23 mouse cellular contexts compared by ENCODE assay signal in the genomic region with DNA sequence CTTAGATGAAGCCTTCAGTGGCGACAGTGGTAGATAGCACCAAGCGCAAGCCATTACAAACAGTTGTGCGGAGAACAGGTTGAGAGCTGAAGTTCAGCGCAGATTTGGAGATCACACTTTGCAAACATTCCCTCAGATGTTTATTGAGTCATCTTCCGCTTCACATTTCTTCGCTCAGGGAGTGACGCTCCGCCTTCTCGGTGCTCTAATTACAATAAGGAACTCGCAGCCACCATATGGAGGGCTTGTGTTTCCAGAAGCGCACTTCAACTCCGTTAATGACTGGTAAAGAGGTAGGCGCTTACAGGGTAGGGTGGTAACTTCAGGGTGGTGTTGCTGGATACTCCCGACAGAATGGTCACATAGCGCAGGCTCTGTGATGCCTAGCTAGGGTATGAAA. TPM values are rescaled to one million over a fixed set of nuclear protein-coding genes. Genes with fewer than 3 reads are reported as not detected.
A peak's percentile ranks its signal among the peaks of the same experiment; 100 is the strongest.
DNase-seq lines count a peak whose midpoint lies in the region; ATAC-seq and TF ChIP-seq lines count a peak whose summit lies in the region.
"Had no signal": no experiment of that assay in that cellular context is flagged by ENCODE, and none has a peak within 500 bp of the region (broad histone marks: within the 10 kb centered on the region; RNA-seq: fewer than 3 reads in every experiment).

No protein-coding gene starts in this region.

- TF ChIP-seq CTCF in layer of hippocampus, adult 2 months (conservative IDR thresholded peaks at IDR 0.05) = no peak

- H3K4me3 ChIP-seq in layer of hippocampus, adult 2 months = no peak overlapping the region
- H3K4me3 ChIP-seq: embryonic facial prominence, embryonic 12.5 days; heart, embryonic 15.5 days; hindbrain, embryonic 13.5 days; midbrain, embryonic 10.5 days; myocyte; neural tube, embryonic 13.5 days had no signal

- ATAC-seq in frontal cortex, adult (ENCODE audit: low TSS enrichment) = peak; percentile 83
- ATAC-seq: forebrain, embryonic 14.5 days; midbrain, embryonic 16.5 days had no signal

- no peak overlapping the region for H3K27ac ChIP-seq in layer of hippocampus, adult 2 months
- H3K27ac ChIP-seq: embryonic facial prominence, embryonic 12.5 days; heart, embryonic 15.5 days; hindbrain, embryonic 13.5 days; kidney, postnatal 0 days; midbrain, embryonic 10.5 days; neural tube, embryonic 13.5 days had no signal

- DNase-seq in frontal cortex, postnatal 25 days (ENCODE audit: low spot score in 2 of 2) = no peak
- DNase-seq in layer of hippocampus, adult 2 months (ENCODE audit: low spot score in 2 of 2) = peak; percentile 23 to 56
- no peak for DNase-seq in layer of hippocampus, postnatal 36 days
- peak; percentile 64 for DNase-seq in right cerebral cortex, adult 18-20 months
- no peak for DNase-seq in right cerebral cortex, postnatal 14 days
- DNase-seq in thymus, adult 18-20 months = no peak
- DNase-seq: adrenal gland, postnatal 25 days; cerebellum, postnatal 10 days; heart, postnatal 36 days; kidney, adult 2 months; retina, postnatal 1 day; spleen, adult 18-20 months; thymus, postnatal 25 days had no signal

RNA-seq across cellular contexts. Expression of a gene that starts 52.0 kb away (rescaled TPM):
- total RNA-seq in layer of hippocampus, adult 2 months (2021) = 1 to 10 TPM; 7.4 to 8.5 TPM
- 1 to 10 TPM; 4.8 to 5.6 TPM for total RNA-seq in layer of hippocampus, postnatal 36 days (2021)

Comparison
In these comparisons a context has a peak if more than half of its experiments do, and no peak if none do; other contexts are left out.
1. DNase-seq: peak in layer of hippocampus, adult 2 months (2 of 2) and right cerebral cortex, adult 18-20 months (single experiment); none in frontal cortex, postnatal 25 days (0 of 2), layer of hippocampus, postnatal 36 days (0 of 2), right cerebral cortex, postnatal 14 days (single experiment) and thymus, adult 18-20 months (0 of 2).